Mouse (Mus musculus): ENCODE measurements at regions not wholly inside any gene's neighbourhood (a gene's known extent, or its start where the extent isn't known, plus 50 kb on each side); places are given as distances from the start of the nearest gene placed in this dataset.
"Not testable (repeated sequence)": the region's sequence is repeated elsewhere in the genome, so short reads cannot be mapped to it uniquely, and the experiment has no call there.

DNA sequence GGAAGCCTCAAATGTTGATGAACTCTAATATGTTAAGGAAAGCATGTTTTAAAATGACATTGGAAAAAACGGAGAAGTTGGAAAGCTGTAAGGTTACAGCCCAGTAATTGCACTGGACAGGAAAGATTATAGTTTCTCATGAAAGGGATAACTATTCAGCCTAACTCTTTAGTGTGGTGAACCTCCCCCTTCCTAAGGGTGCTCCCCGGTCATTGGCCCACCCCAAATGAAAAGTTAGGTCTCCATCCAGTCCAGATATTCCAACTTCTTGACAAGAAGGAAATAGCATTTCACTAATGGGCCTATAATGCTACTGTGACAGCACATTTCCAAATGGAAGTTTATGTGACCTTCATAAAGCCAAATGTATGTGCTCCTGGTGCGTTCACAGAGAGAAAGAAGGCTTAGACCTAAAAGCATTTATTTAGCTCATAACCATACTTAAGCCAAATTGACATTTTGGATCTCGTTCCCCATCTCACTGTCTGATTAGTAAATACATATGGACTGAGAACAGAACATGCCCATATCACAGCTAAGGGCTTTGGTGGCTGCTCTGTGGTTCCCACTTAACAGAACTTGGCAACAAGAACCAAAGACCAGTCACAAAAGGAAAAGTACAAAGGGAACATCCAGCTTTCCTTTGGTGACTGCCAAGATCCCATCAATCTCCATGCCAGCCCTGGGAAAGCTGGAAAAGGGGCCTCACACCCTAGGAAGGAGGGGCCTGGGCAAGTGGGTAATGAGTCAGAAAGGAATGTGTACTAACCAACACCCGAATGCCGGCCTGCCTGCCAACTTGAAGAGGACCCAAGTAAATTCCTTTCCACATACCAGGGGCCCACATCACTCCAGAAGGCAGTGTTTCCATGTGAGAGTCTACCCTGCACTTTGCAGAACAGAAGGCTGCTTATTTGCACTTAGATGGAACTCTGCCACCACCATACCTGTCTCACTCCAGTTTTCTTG is 155.1 kb upstream of the Chst7 start:
- DNase-seq: peak; percentile 19 to 31

DNA sequence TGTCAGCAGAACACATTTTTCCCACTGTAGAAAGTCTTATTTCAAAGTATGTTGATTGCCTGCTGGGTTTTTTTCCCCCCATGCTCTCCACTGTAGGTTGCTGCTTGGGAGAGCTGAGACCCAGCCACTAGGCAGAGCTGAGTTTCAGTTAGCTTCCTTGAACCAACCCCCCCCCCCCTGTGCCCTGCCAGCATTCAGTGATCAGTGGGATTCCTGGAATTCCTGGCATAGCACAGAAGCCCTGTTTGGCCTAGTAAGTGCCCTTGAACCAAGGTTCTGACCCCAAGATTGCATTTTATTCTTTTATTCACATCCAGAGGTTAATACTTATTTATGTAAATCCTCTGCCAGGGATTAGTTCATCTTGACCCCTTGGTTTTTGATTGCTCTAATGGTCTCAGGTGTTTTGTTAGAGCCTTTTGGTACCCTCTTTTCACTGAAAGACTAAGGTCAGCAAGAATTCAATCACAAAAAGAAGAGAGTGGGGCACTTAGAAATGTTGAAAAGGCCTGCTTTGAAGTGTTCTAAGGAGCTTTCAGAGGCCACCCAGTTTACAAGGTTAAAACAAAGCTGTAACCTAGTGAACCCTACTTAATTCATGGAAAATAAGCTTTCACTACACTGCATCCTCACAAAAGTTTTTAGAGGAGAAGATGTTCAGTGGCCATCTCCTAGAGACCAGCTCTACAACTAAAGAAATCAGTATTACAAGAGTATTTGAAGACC is 152.6 kb upstream of the Chst7 start:
- DNase-seq: no peak

GRCm38 (mm10) chrX:19917001-19917400 is 142.4 kb upstream of the Chst7 start:
- DNase-seq: no peak

DNA sequence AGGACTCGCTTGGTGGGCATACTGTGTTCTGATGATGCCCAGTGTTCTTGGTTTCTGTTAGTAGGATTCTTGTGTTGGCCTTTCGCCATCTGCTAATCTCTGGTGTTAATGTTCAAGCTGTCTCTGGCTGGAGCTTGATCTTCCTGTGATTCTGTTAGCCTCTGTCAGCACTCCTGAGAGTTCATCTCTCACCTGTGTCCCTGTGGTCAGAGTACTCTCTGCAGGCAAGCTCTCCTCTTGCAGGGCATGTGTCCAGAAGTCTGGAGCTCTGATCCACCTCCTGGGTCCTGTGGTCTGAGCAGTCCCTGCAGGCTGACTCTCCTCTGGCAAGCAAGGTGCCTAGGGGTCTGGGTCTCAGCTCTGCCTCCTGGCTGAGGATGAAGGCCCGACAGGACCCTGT is 130.0 kb upstream of the Chst7 start:
- DNase-seq: not testable (repeated sequence)

- no peak for DNase-seq
Measured at GRCm38 (mm10) chrX:19929866-19930265, 129.5 kb upstream of the Chst7 start.

DNA sequence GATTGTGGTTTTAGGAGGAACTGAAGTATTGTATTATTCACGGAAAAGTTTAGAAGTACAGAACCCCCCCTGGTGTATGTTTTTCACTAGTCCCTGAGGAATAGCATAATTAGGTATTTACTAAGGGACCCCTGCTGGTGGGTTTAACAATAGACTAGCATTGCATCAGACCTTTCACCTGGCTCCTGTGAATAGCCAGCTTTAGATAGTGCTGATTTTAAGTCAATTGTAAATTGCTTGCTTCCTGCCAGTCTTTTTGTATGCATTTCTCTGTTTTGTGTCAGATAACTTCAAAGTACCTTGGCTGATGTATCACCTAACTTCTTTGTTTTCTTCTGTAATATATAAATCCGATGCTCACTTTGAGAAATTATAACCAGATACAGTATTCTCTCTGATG is 116.1 kb upstream of the Chst7 start:
- no peak for DNase-seq

Measured in heart, adult 18-20 months (tissue).